Mouse (Mus musculus) megakaryocyte progenitor cell, adult 5-6 weeks (primary cell): ENCODE data around the gene Mecom. TPM values are rescaled to one million over a fixed set of nuclear protein-coding genes. Genes with fewer than 3 reads are reported as not detected.

ENCODE experiments used
- ATAC-seq: replicated peaks from 2 replicates; pipeline ENCODE4 v1.8.0; 2016; ENCODE audit warnings: mild to moderate bottlenecking, moderate TSS enrichment, inconsistent platforms; ENCODE audit not compliant: poor library complexity
- total RNA-seq, 2 experiments: library from RNA; stranded (forward) in 1 of 2; stranded (reverse) in 1 of 2; fragments of 157-497, 149-512 nt in 1 of 2; fragments of 200-1000 nt in 1 of 2; gene quantifications; 2 replicates each; pipeline versions ENCODE4 v1.2.3 to v1.2.4; 2015 to 2017

Mecom gene
- total RNA-seq, 2 experiments from 2014 or later: 0.17 to 4.0 TPM

- no peak for ATAC-seq
These were observed 434.5 kb downstream of the Mecom start for GRCm38 (mm10) chr3:30113249-30113770.

- ATAC-seq: no peak
These were observed 439.7 kb downstream of the Mecom start for GRCm38 (mm10) chr3:30107945-30108670.

GRCm38 (mm10) chr3:30106481-30106880 is 441.3 kb downstream of the Mecom start:
- ATAC-seq: peak; percentile 35; the same call in 1 of the 2 replicates

GRCm38 (mm10) chr3:30105859-30106258 is 441.9 kb downstream of the Mecom start:
- ATAC-seq: no peak

- ATAC-seq: peak; percentile 87
These were observed 442.5 kb downstream of the Mecom start for GRCm38 (mm10) chr3:30105194-30105823.

- ATAC-seq: no peak
These were observed 443.2 kb downstream of the Mecom start for GRCm38 (mm10) chr3:30104515-30105098.

- no peak for ATAC-seq
These were observed 446.7 kb downstream of the Mecom start for GRCm38 (mm10) chr3:30101146-30101545.

- no peak for ATAC-seq
These were observed 450.1 kb downstream of the Mecom start for GRCm38 (mm10) chr3:30097713-30098112.

GRCm38 (mm10) chr3:30097129-30097528 is 450.7 kb downstream of the Mecom start:
- peak; percentile 55; the same call in 1 of the 2 replicates for ATAC-seq

- no peak for ATAC-seq
These were observed 454.8 kb downstream of the Mecom start for GRCm38 (mm10) chr3:30093005-30093404.

GRCm38 (mm10) chr3:30092481-30092880 is 455.3 kb downstream of the Mecom start:
- ATAC-seq: no peak

- peak; percentile 98 for ATAC-seq
These were observed 455.9 kb downstream of the Mecom start for GRCm38 (mm10) chr3:30091860-30092259.

GRCm38 (mm10) chr3:30091401-30091800 is 456.4 kb downstream of the Mecom start:
- ATAC-seq: no peak

- ATAC-seq: no peak
These were observed 461.7 kb downstream of the Mecom start for GRCm38 (mm10) chr3:30086139-30086538.

- ATAC-seq: no peak
These were observed 464.0 kb downstream of the Mecom start for GRCm38 (mm10) chr3:30083842-30084241.

GRCm38 (mm10) chr3:30083268-30083667 is 464.5 kb downstream of the Mecom start:
- no peak for ATAC-seq

GRCm38 (mm10) chr3:30080827-30081226 is 467.0 kb downstream of the Mecom start:
- ATAC-seq: no peak

GRCm38 (mm10) chr3:30076522-30076921 is 471.3 kb downstream of the Mecom start:
- no peak for ATAC-seq

GRCm38 (mm10) chr3:30071271-30071670 is 476.5 kb downstream of the Mecom start:
- no peak for ATAC-seq

- no peak for ATAC-seq
These were observed 481.3 kb downstream of the Mecom start for GRCm38 (mm10) chr3:30066519-30066918.

GRCm38 (mm10) chr3:30060058-30060457 is 487.8 kb downstream of the Mecom start:
- ATAC-seq: no peak

GRCm38 (mm10) chr3:30059615-30060014 is 488.2 kb downstream of the Mecom start:
- no peak for ATAC-seq
